Mouse (Mus musculus) embryonic fibroblast, embryonic 13.5 days (primary cell): ENCODE results near the gene Chst15.

Source experiments
- CTCF ChIP-seq: IDR thresholded peaks from 2 replicates; pipeline ENCODE4 v1.5.1; 2011; ENCODE audit warnings: mild to moderate bottlenecking, control low read depth, low read length, moderate library complexity, borderline replicate concordance; ENCODE audit not compliant: insufficient read depth
- POLR2A ChIP-seq: IDR thresholded peaks from 2 replicates; pipeline ENCODE4 v1.6.1; 2011; ENCODE audit warnings: low read depth, mild to moderate bottlenecking, control low read depth, low read length, moderate library complexity

DNA sequence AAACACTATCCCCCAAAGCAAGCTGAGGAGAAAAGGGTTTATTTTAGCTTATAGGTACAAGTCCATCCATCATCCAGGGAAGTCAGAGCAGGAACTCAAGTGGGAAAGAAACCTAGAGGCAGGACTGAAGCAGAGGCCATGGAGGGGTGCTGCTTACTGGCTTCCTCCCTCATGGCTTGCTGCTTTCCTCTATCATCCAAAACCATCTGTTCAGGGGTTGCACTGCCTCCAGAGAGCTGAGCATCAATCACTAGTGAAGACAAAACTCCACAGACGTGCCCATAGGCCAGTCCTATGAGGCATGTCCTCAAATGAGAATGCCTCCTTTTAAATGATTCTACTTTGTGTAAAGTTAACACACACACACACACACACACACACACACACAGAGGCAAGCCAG, 13.2 kb upstream of the Chst15 start:
- TF ChIP-seq POLR2A, result no peak
- no peak for TF ChIP-seq CTCF
